Mouse (Mus musculus): ENCODE results near the gene Tpk1.

- TF ChIP-seq RCOR1 (IDR thresholded peaks at IDR 0.05; ENCODE audit: low read depth, low read length) = no peak
- TF ChIP-seq CTCF (IDR thresholded peaks at IDR 0.05 in 2 of 3, conservative IDR thresholded peaks at IDR 0.05 in 1 of 3; ENCODE audit: control insufficient read depth in 1 of 3, insufficient read depth in 1 of 3, low read depth in 2 of 3, low read length in 3 of 3, poor library complexity in 1 of 3, severe bottlenecking in 1 of 3) = no peak
- TF ChIP-seq EP300 (IDR thresholded peaks at IDR 0.05; ENCODE audit: low read depth in 1 of 2, low read length in 2 of 2) = no peak
- TF ChIP-seq MAX (IDR thresholded peaks at IDR 0.05; ENCODE audit: low read length) = no peak
- TF ChIP-seq POLR2A (IDR thresholded peaks at IDR 0.05; ENCODE audit: control insufficient read depth in 1 of 2, insufficient read depth in 1 of 2, low read depth in 1 of 2, low read length in 2 of 2, poor library complexity in 1 of 2) = no peak
- no peak for TF ChIP-seq HCFC1 (IDR thresholded peaks at IDR 0.05; ENCODE audit: low read depth, low read length)
- no peak for TF ChIP-seq BHLHE40 (IDR thresholded peaks at IDR 0.05; ENCODE audit: borderline replicate concordance, low read depth, low read length)
- TF ChIP-seq MAFK (IDR thresholded peaks at IDR 0.05; ENCODE audit: borderline replicate concordance, low read depth, low read length) = no peak
- TF ChIP-seq ZMIZ1 (IDR thresholded peaks at IDR 0.05; ENCODE audit: low read depth, low read length) = no peak
- TF ChIP-seq TBP (IDR thresholded peaks at IDR 0.05; ENCODE audit: low read depth, low read length) = no peak
Observed at GRCm38 (mm10) chr6:43420358-43420979, 245.6 kb downstream of the Tpk1 start.
